Mouse (Mus musculus) megakaryocyte, embryonic 14.5 days (primary cell): ENCODE data around the gene Ezh2.
"Not testable (repeated sequence)": the region's sequence is repeated elsewhere in the genome, so short reads cannot be mapped to it uniquely, and the experiment has no call there.

ENCODE experiments used
- FLI1 ChIP-seq: IDR thresholded peaks from 2 replicates; pipeline ENCODE4 v1.6.1; 2012; ENCODE audit warnings: low read length, inconsistent platforms, mixed read lengths
- GATA1 ChIP-seq: IDR thresholded peaks from 3 replicates; pipeline ENCODE4 v1.6.1; 2012; ENCODE audit warnings: mixed read lengths, low read length, inconsistent platforms, borderline replicate concordance

DNA sequence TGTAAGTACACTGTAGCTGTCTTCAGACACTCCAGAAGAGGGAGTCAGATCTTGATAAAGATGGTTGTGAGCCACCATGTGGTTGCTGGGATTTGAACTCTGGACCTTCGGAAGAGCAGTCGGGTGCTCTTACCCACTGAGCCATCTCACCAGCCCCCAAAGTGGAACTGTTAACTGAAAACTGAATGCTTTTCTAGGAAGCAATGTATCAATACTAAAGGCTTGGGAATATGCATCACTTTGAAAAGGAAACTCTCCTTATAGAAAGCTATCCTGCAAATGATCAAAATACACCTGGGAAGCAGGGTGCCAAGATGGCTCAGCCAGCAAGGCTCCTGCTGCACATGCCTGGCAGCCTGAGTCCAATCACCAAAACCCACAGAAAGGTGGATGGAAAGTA is 7.8 kb downstream of the Ezh2 start:
- not testable (repeated sequence) for TF ChIP-seq GATA1, FLI1
